Mouse (Mus musculus) bone marrow macrophage, adult 2 months (primary cell): ENCODE data around the gene Smad3.

Experiments
- CTCF ChIP-seq: IDR thresholded peaks from 2 replicates; pipeline ENCODE4 v1.5.1; 2012; ENCODE audit warnings: low read depth, mild to moderate bottlenecking, low read length, moderate library complexity
- POLR2A ChIP-seq: IDR thresholded peaks from 2 replicates; pipeline ENCODE4 v1.6.1; 2012; ENCODE audit warnings: mild to moderate bottlenecking, low read depth, low read length, borderline replicate concordance

DNA sequence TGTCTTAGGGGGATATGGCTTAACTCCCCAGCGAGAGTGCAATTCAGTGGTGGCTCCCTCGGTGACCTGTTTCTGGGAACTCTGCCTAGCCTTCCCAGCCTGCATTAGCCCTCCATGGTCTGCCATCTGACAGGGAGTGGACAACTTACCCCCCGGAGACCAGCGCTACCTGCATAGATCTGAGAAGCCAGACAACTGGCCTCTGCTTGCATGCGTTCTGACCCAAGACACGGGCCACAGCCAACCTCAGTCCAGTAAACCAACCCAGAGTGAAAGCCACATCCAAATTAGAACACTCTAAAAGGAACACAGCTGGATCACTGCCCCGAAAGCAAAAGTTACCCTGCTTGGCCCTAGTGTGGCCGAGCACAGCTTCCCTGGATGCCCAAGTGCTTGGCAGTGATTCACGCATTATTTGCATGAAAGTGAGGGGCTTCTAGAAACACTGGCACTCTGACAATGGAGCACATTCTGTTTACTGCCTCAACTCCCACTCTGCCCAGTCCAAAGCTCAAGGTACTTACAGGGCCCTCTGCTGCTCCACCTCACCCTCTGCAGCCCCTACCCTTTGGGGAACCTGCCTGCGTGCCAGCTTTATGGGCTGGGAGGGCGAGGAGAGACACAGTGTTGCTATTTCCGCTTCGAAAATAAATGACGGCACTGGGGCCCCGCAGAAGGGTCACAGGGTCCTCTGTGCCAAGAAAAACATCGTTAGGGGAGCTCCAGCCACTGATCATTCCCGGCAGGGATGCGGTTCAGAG is 91.0 kb downstream of the Smad3 start:
- TF ChIP-seq CTCF (no peak), POLR2A (no peak)
